Mouse (Mus musculus) ES-CJ7 (cell line): ENCODE results near the gene Cdca3.
A peak's percentile ranks its signal among the peaks of the same experiment; 100 is the strongest.
"Not testable (repeated sequence)": the region's sequence is repeated elsewhere in the genome, so short reads cannot be mapped to it uniquely, and the experiment has no call there.

Source experiments
- DNase-seq: peaks from one replicate; pipeline ENCODE4 v3.0.0; 2011; ENCODE audit warnings: low read depth, low spot score

Gene Cdca3

GRCm38 (mm10) chr6:124809052-124809774 lies 20.1 kb upstream of the Cdca3 start:
- DNase-seq = peak; percentile 64

- DNase-seq = no peak
These were observed 19.4 kb upstream of the Cdca3 start for GRCm38 (mm10) chr6:124809775-124810538.

- DNase-seq = not testable (repeated sequence)
These were observed 18.6 kb upstream of the Cdca3 start for GRCm38 (mm10) chr6:124810566-124811402.

DNA sequence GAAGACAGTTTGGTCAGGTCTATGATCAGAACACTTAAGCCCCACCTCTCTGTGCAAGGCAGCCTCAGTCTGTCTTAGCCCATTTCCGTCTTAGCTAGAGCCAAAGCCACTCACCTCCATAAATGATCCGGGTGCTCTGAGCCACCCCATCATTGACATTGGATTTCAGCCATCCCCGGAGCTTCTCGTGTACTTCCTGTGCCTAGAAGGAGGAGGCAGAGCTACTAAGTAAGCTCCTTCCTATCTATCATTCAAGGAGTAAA lies 18.0 kb upstream of the Cdca3 start:
- no peak for DNase-seq

GRCm38 (mm10) chr6:124811701-124812560 lies 17.4 kb upstream of the Cdca3 start:
- DNase-seq = peak; percentile 46

- DNase-seq = no peak
These were observed 16.5 kb upstream of the Cdca3 start for GRCm38 (mm10) chr6:124812848-124813247.

DNA sequence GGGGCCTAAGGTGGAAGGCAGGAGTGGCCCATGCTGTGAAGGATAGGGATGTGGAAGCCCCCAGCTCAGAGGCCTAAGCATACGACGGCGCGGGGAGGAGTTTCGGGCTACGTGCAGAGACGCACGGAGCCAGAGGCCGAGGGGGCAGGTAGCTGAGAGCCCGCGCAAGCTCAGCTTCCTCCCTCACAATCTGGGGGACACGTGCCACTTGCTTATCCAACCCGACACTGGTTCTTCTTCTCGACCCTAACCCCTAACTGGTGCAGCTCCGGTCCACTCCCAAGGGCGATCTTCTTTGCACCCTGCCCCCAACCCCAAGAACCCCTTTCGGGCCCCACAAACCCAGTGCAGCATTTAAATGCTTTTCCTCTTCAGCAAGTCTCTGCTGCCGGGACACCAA lies 15.9 kb upstream of the Cdca3 start:
- peak; percentile 70 for DNase-seq

DNA sequence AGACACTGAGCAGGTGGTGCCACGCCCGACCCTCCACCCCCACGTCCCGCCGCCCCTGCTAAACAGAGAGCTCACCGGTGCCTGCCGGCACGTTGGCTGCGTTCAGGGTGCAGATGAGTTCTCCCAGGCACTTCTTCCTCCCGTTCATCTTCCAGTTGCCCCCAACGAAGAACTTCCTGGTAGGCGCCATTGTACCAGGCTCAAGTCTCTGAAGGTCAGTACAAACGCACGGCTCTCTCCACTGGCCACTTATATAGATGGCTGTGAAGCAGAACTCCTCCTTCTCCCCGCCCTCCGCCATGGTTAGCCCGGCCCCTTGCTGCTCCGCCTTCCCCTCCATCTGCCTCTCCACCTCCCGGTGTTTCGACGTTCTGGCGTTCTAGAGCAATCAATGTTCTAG lies 15.4 kb upstream of the Cdca3 start, which contains the start of gene Tpi1:
Gene Tpi1 (minus strand): TSS at position 364 of the 400 bp plus-strand sequence.
- peak; percentile 91 for DNase-seq

DNA sequence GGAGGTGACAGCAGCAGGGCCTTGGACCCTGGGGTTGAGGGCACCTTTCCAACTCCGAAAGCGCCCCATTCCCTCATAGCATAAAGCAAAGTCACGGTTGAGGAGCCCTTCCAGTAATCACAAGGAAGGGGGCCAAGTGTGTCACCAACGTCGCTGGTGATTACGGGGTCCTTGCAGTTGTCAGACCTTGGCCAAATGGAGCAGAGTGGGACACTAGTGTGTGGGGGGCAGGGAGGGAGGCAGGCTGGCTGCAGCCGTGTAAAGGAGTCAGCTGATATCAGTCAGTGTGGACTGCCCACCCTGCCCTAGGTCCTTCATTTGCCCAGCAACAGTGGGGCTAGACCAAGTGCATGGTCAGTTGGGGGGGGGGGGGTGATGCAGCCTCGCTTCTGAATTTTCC lies 14.9 kb upstream of the Cdca3 start:
- no peak for DNase-seq

GRCm38 (mm10) chr6:124814858-124815774 lies 14.2 kb upstream of the Cdca3 start:
- DNase-seq = no peak

DNA sequence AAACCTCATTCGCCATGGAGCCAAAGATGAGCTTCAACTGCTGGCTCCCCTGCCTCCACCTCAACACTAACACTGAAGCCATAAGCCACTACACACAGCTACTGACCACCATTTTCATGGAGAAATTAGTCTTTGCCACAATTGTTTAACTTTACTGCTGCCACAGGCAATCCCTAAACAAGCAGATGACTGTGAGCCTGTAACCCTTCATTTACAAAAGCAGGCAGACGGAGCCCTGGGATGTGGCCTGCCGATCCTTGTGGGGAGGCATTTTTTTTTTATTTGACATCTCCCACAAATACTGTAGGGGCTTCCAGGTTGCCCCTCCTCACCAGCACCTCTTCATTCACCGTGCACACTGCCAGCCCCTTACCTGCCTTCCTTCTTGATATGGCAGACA lies 12.7 kb upstream of the Cdca3 start:
- no peak for DNase-seq

GRCm38 (mm10) chr6:124817125-124817524 lies 12.2 kb upstream of the Cdca3 start:
- no peak for DNase-seq

- DNase-seq = no peak
These were observed 11.8 kb upstream of the Cdca3 start for GRCm38 (mm10) chr6:124817563-124817962.

GRCm38 (mm10) chr6:124817971-124818370 lies 11.4 kb upstream of the Cdca3 start:
- DNase-seq = no peak

DNA sequence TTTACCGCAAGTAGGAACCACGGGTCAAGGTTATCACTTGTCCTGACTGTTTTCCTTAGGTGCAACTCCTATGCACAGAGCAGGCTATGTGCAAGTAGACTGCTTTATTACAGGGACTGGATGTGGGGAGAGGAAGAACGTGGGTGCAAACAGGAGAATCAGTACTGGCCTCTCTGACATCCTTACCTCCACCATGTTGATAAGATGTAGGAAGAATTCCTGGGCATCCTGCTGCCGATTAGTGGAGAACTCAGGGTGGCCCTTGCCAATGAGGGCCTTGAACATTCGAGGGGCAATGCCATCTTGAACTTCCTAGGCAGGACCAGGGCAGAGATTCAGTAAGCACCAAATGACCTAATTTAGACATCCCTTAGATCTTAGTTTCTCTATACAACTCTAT lies 8.5 kb upstream of the Cdca3 start:
- DNase-seq = no peak

GRCm38 (mm10) chr6:124822049-124822448 lies 7.3 kb upstream of the Cdca3 start:
- DNase-seq = no peak

- peak; percentile 80 for DNase-seq
These were observed 1.2 kb upstream of the Cdca3 start for GRCm38 (mm10) chr6:124828101-124828592.

DNA sequence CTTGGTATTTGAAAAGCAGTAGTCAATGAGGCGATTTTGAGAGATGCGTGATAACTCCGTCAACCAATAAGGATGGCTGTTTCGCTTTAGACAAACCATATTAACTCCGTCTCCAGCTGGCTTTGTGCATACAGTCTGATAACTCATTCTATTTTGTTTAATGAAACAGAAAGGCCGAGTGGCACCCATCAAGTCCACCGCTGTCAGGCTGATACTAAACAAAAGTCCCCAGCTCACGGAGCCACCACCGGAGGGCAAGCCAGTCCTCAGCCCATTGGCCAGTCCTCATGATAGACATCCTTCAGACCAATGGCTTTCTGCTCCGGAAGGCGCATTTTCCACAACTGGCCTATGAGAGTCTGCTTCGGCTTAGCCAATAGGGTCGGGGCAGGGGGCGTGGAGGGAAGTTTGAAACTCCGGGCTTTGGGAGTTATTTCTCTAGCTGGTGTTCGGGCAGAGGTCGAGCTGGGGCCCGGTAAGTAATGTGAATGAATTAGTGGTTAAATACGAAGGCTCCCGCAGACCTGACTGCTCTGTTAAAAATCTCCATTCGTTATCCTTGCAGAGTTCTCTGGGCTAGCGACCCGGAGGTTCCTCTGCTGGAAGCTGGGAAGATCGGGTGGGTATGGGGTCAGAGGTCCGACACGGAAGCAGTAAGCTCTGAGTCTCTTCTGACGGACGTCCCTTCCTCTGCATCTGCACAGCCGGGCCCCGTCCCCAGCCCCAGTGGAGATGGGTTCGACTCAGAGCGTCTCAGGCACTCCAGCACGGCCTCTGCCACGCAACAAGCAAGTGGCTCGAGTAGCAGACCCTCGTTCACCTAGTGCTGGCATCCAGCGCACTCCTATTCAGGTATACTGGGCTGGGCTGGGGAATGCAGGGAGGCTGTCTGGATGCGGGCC lies 703 bp downstream of the Cdca3 start:
- DNase-seq = peak; percentile 99

GRCm38 (mm10) chr6:124831199-124831598 lies 1.9 kb downstream of the Cdca3 start:
- DNase-seq = not testable (repeated sequence)
